In genomic region chr17:73960745-73961144, GRCm38 (mm10) we compare ENCODE assay signal across 32 mouse cellular contexts.
"Had no signal": no experiment of that assay in that cellular context is flagged by ENCODE, and none has a peak within 500 bp of the region (broad histone marks: within the 10 kb centered on the region; RNA-seq: fewer than 3 reads in every experiment).

No protein-coding gene starts in this region.

- H3K9ac ChIP-seq: heart, embryonic 15.5 days; hindbrain, embryonic 12.5 days; hindbrain, embryonic 13.5 days; hindbrain, embryonic 14.5 days; hindbrain, embryonic 15.5 days; intestine, embryonic 15.5 days; kidney, embryonic 15.5 days had no signal

- H3K27ac ChIP-seq: heart, embryonic 15.5 days; hindbrain, embryonic 10.5 days; hindbrain, embryonic 12.5 days; hindbrain, embryonic 13.5 days; hindbrain, embryonic 14.5 days; hindbrain, embryonic 15.5 days; hindbrain, postnatal 0 days; intestine, embryonic 15.5 days; kidney, embryonic 15.5 days; kidney, postnatal 0 days; left cerebral cortex, adult 2 months had no signal

- H3K9me3 ChIP-seq: heart, embryonic 15.5 days; hindbrain, embryonic 10.5 days; hindbrain, embryonic 12.5 days; hindbrain, embryonic 13.5 days; hindbrain, embryonic 15.5 days; intestine, embryonic 15.5 days; kidney, embryonic 15.5 days had no signal

- H3K36me3 ChIP-seq: heart, embryonic 15.5 days; hindbrain, embryonic 10.5 days; hindbrain, embryonic 12.5 days; hindbrain, embryonic 13.5 days; hindbrain, embryonic 15.5 days; intestine, embryonic 15.5 days; kidney, embryonic 15.5 days had no signal

- ATAC-seq: hindbrain, embryonic 16.5 days; hindbrain, postnatal 0 days; inflammation-experienced regulatory T-cells, adult 6 months; intestine, embryonic 15.5 days; intestine, embryonic 16.5 days; intestine, postnatal 0 days had no signal

- H3K4me1 ChIP-seq: heart, embryonic 15.5 days; hindbrain, embryonic 10.5 days; hindbrain, embryonic 12.5 days; hindbrain, embryonic 13.5 days; hindbrain, embryonic 15.5 days; kidney, embryonic 15.5 days had no signal

- H3K27me3 ChIP-seq: heart, embryonic 15.5 days; hindbrain, embryonic 12.5 days; hindbrain, embryonic 13.5 days; hindbrain, embryonic 15.5 days; intestine, embryonic 15.5 days; kidney, embryonic 15.5 days had no signal

- H3K4me3 ChIP-seq: heart, embryonic 15.5 days; hindbrain, embryonic 10.5 days; hindbrain, embryonic 12.5 days; hindbrain, embryonic 13.5 days; hindbrain, embryonic 15.5 days; intestine, embryonic 15.5 days; kidney, embryonic 15.5 days; layer of hippocampus, adult 2 months; left cerebral cortex, adult 2 months had no signal

- H3K4me2 ChIP-seq: heart, embryonic 15.5 days; hindbrain, embryonic 12.5 days; hindbrain, embryonic 13.5 days; hindbrain, embryonic 14.5 days; hindbrain, embryonic 15.5 days; intestine, embryonic 15.5 days; kidney, embryonic 15.5 days had no signal

- DNase-seq: heart, postnatal 10 days; heart, postnatal 14 days; heart, postnatal 36 days; heart, postnatal 4 days; kidney, adult 11 months; kidney, adult 18-20 months; kidney, adult 2 months; kidney, adult 8-10 months; kidney, adult 9 months; kidney, postnatal 10 days; kidney, postnatal 14 days; kidney, postnatal 25 days; kidney, postnatal 36 days; kidney, postnatal 4 days; layer of hippocampus, adult 9-11 months; layer of hippocampus, postnatal 36 days had no signal
